Mouse (Mus musculus) cerebellum, postnatal 36 days (tissue): ENCODE measurements at regions not wholly inside any gene's neighbourhood (a gene's known extent, or its start where the extent isn't known, plus 50 kb on each side); places are given as distances from the start of the nearest gene placed in this dataset.

ENCODE experiments used
- DNase-seq, 2 experiments: peaks; one replicate each; pipeline ENCODE4 v3.0.0; 2021 to 2022; ENCODE audit warnings: mixed read lengths in 2 of 2

- DNase-seq: no peak
Measured at GRCm38 (mm10) chr19:52048378-52048978, 215.6 kb upstream of the Ins1 start.

DNA sequence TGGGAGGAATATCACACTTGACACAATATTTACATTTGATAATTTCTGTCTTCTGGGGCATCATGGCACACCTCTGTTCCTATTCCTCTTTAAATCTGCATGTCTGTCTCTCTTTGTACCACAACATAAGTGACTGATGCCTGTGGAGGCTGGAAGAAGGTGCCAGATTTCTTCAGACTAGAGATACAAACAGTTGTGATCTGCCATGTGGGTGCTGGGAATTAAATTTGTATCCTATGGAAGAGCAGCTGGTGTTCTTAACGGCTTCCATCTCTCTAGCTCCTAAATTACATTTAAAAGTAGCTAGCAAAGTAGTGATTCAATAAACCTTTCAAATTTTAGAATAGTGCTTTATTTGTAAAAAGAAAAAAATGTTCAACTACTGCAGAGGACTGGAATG lies 195.3 kb upstream of the Ins1 start:
- no peak for DNase-seq

DNA sequence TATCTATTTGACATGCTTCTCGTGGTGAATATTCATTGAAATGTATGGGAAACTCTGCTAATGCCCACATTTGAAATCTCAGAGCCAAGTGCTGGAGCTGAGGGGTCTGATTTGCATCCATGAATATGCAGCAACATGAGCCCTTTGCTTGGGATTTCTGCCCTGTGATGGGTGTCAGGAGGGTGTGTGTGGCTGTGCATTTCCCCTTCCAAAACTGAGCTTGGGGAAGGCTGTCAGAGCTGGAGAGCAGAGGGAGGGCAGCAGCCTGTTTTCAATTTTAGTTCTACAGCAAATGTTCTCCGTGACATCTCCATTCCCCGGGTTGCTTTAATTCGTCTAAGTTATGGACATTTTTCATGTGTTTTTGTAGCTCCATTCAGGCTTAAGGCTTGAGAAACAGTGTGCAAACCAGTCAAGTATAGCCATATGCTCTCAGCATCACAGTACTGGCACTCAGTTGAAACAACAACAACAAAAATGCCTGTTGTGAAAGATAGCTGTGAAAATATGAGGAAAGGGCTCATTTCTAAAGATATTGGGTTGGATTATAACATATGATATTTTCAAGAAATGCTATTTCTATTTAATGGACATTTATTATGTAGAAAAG lies 194.1 kb upstream of the Ins1 start:
- DNase-seq: no peak

DNA sequence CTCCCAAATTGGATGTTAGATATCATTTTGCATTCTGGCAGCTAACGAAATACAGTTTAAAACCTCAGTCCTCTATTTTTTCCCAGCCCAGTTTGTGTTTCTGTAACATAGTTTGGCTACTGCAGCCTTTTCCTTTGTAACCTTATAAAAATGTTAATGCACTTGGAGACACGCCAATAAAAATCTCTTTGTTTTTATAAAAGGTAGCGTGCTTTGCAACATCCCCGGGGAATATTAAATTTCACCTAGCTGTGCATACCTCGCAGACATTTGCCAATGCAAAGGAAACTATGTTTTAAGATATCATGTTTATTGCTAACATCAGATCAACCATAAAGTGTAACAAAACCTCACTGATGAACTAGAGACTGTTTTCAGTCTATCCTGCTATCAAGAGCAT lies 192.9 kb upstream of the Ins1 start:
- no peak for DNase-seq

DNA sequence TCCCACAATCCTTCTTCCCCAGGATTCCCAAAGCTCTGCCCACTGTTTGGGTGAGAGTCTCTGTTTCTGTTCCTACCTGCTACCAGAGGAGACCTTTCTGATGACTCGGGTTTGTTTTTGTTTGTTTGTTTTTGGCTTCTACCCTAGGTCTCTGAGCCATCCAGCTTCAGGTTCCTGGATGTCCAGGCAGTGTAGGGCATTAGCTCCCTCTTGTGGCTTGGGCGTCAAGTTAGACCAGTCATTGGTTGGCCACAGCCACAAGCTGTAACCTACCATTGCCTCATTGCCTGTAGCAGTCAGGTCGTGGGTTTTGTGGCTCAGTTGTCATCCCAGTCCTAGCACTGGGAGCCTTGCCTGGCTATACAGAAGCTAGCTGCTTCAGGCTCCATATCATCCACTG lies 185.1 kb upstream of the Ins1 start:
- DNase-seq: no peak

DNA sequence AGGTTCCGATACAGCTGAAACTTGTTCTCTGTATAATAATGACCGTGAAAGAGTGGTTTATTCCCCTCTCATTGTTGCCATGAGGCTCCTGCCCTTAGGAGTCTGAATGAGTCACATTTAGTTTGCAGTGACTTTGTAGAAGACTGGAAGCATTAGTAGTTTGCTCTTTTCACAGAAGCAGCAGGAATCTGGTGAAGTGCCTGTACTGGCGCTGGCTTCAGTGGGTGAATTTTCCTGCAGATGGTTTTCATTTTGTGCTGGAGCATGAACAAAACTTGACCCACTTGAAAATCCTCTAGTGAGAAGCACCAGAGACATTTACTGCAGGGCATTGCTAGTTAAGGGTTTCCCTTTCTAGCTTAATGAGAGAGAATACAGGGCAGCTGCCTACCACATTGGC lies 151.7 kb upstream of the Ins1 start:
- DNase-seq: peak; percentile 2 to 3
